Mouse (Mus musculus) layer of hippocampus, adult 9-10 months (tissue): ENCODE measurements around the gene Pdcd2.
"Not testable (repeated sequence)": the region's sequence is repeated elsewhere in the genome, so short reads cannot be mapped to it uniquely, and the experiment has no call there.

Experiments used
- DNase-seq: peaks from one replicate; pipeline ENCODE4 v3.0.0; 2022; ENCODE audit warnings: low spot score

Gene Pdcd2

GRCm38 (mm10) chr17:15526986-15527810 lies at the start of gene Pdcd2:
Pdcd2 (minus strand) TSS chr17:15527301.
- peak; percentile 71 for DNase-seq

GRCm38 (mm10) chr17:15575056-15575455 lies 48.0 kb upstream of the Pdcd2 start:
- DNase-seq = no peak

GRCm38 (mm10) chr17:15566908-15567307 lies 39.8 kb upstream of the Pdcd2 start:
- DNase-seq = no peak

- DNase-seq = no peak
These were observed 37.8 kb upstream of the Pdcd2 start for GRCm38 (mm10) chr17:15564928-15565300.

- peak; percentile 100 for DNase-seq
These were observed 37.2 kb upstream of the Pdcd2 start, which contains the start of gene Prdm9 for GRCm38 (mm10) chr17:15564014-15564927. Prdm9 (minus strand) TSS chr17:15564354.

GRCm38 (mm10) chr17:15559946-15560345 lies 32.8 kb upstream of the Pdcd2 start:
- no peak for DNase-seq

GRCm38 (mm10) chr17:15549713-15550112 lies 22.6 kb upstream of the Pdcd2 start:
- no peak for DNase-seq

- DNase-seq = no peak
These were observed 19.3 kb upstream of the Pdcd2 start for GRCm38 (mm10) chr17:15546440-15546839.

- not testable (repeated sequence) for DNase-seq
These were observed 16.8 kb upstream of the Pdcd2 start for GRCm38 (mm10) chr17:15543868-15544267.

- no peak for DNase-seq
These were observed 13.2 kb upstream of the Pdcd2 start for GRCm38 (mm10) chr17:15540309-15540708.

- no peak for DNase-seq
These were observed 9.4 kb upstream of the Pdcd2 start for GRCm38 (mm10) chr17:15536457-15536904.

- no peak for DNase-seq
These were observed 8.8 kb upstream of the Pdcd2 start for GRCm38 (mm10) chr17:15535943-15536342.

- DNase-seq = no peak
These were observed 8.2 kb upstream of the Pdcd2 start for GRCm38 (mm10) chr17:15535162-15535800.

- peak; percentile 42 for DNase-seq
These were observed 3.0 kb upstream of the Pdcd2 start for GRCm38 (mm10) chr17:15530141-15530540.

GRCm38 (mm10) chr17:15528887-15529286 lies 1.8 kb upstream of the Pdcd2 start:
- DNase-seq = no peak

- no peak for DNase-seq
These were observed 673 bp upstream of the Pdcd2 start for GRCm38 (mm10) chr17:15527811-15528136.

GRCm38 (mm10) chr17:15526304-15526703 lies 797 bp downstream of the Pdcd2 start:
- no peak for DNase-seq

GRCm38 (mm10) chr17:15518766-15519165 lies 8.3 kb downstream of the Pdcd2 start:
- no peak for DNase-seq

- no peak for DNase-seq
These were observed 8.9 kb downstream of the Pdcd2 start for GRCm38 (mm10) chr17:15518186-15518585.

GRCm38 (mm10) chr17:15517776-15518175 lies 9.3 kb downstream of the Pdcd2 start:
- no peak for DNase-seq

GRCm38 (mm10) chr17:15510694-15511093 lies 16.4 kb downstream of the Pdcd2 start:
- no peak for DNase-seq

GRCm38 (mm10) chr17:15499656-15500394 lies 27.3 kb downstream of the Pdcd2 start, which contains the start of the genes Psmb1 and Tbp:
Psmb1 (minus strand) TSS chr17:15499751.
Tbp (plus strand) TSS chr17:15499888.
- peak; percentile 95 for DNase-seq
